Mouse (Mus musculus) intestine, postnatal 0 days (tissue): ENCODE data around the gene Cd4. TPM values are rescaled to one million over a fixed set of nuclear protein-coding genes. Genes with fewer than 3 reads are reported as not detected.

Experiments
- ATAC-seq: fragments of 200-750 bp; cut with Nextera tagmentation; 2 replicates; pipeline ENCODE4 v1.8.0; 2017; ENCODE audit warnings: mild to moderate bottlenecking, moderate TSS enrichment, moderate library complexity
- H3K27ac ChIP-seq: fragments of 300-500 bp; sonication (generic); 2 replicates; pipeline ENCODE4 v1.5.1; 2014; ENCODE audit warnings: mild to moderate bottlenecking, low read depth, low read length, moderate library complexity
- H3K27me3 ChIP-seq: fragments of 300-500 bp; sonication (generic); replicated peaks from 2 replicates; pipeline ENCODE4 v1.6.1; 2014; ENCODE audit warnings: low read length, mixed read lengths; ENCODE audit not compliant: control insufficient read depth, insufficient read depth
- H3K36me3 ChIP-seq: fragments of 300-500 bp; sonication (generic); 2 replicates; pipeline ENCODE4 v1.6.1; 2014; ENCODE audit warnings: mild to moderate bottlenecking, moderate library complexity; ENCODE audit not compliant: control insufficient read depth, insufficient read depth
- H3K4me1 ChIP-seq: fragments of 300-500 bp; sonication (generic); replicated peaks from 2 replicates; pipeline ENCODE4 v1.6.1; 2014; ENCODE audit warnings: antibody characterized with exemption, low read length, mixed read lengths; ENCODE audit not compliant: control insufficient read depth, insufficient read depth
- H3K4me2 ChIP-seq: fragments of 300-500 bp; sonication (generic); replicated peaks from 2 replicates; pipeline ENCODE4 v1.6.1; 2014; ENCODE audit warnings: low read depth, mild to moderate bottlenecking, moderate library complexity
- H3K4me3 ChIP-seq: fragments of 300-500 bp; sonication (generic); 2 replicates; pipeline ENCODE4 v1.5.1; 2014; ENCODE audit warnings: low read depth, low read length
- H3K9ac ChIP-seq: fragments of 300-500 bp; sonication (generic); 2 replicates; pipeline ENCODE4 v1.6.1; 2014; ENCODE audit warnings: mild to moderate bottlenecking, low read depth, low read length
- H3K9me3 ChIP-seq: fragments of 300-500 bp; sonication (generic); 2 replicates; pipeline ENCODE4 v1.6.1; 2016; ENCODE audit warnings: mixed run types; ENCODE audit not compliant: control insufficient read depth
- CTCF ChIP-seq: sonication (generic); IDR thresholded peaks from 2 replicates; pipeline ENCODE4 v1.5.1; 2016; ENCODE audit warnings: low read depth, mild to moderate bottlenecking, control low read depth, antibody characterized with exemption, moderate library complexity
- WGBS: fragments of 180-500 bp; shearing (Covaris S2); extraction: QIAGEN DNeasy Blood & Tissue Kit; methylation state at CpG from one replicate; pipeline ENCODE4 v1.1.7; 2014; 5-methylcytosine and 5-hydroxymethylcytosine counted together
- polyA plus RNA-seq: library from polyadenylated mRNA; unstranded; fragments of >200 nt; fragmentation: Nextera tagmentation; extraction: Ambion mirVana; gene quantifications from 2 replicates; pipeline ENCODE4 v1.2.1, GENCODE M21; 2015

Gene Cd4
- polyA plus RNA-seq, 1 experiment from 2014 or later, result 0.83 TPM

DNA sequence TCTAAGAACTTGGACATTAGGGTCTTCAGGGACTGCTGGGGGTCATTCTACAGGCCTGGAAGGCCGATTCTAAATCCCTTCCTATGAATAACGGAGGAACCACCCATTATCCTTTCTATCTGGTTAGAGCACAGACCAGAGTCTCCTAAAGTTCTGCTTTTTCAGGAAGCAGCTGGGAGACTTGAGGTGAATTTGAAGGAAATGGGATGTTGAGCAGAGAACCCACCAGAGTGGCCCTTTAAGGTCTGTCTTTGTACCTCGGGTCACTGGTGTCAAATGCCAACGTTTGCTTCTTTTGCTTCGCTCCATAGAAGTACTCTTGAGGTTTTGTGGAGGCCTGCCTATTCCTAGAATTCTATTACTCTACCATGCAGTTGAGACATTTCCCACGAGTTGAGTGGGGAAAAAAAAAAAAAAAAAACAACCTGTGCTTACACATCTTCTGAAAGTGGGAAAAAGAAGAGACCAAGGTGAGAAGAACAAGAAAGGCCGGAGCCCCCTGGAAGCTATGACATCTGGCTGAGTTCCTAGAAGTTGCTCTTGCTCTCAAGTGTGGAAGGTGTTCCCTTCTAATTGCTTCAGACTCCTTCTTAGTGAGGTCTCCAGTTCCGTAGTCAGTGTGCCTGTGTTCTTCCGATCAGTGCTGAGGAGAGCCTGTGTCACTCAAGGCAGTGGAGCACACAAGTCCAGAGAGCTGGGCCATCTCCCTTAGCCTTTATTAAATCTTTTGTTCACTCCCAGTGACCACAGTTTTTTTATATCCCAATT is 32.5 kb upstream of the Cd4 start:
- no peak overlapping the region for H3K9ac ChIP-seq
- no peaks in the 10 kb centered on the region for H3K27me3 ChIP-seq
- 44% methylated on average over 9 of the region's 9 CpGs for WGBS
- no peaks in the 10 kb centered on the region for H3K9me3 ChIP-seq
- H3K4me1 ChIP-seq, result peaks cover 10% of the 10 kb centered on the region
- H3K4me3 ChIP-seq, result no peak overlapping the region; the same call in 1 of the 2 replicates
- ATAC-seq, result no peak
- peak overlapping the region; percentile 74 for H3K27ac ChIP-seq
- H3K4me2 ChIP-seq, result peak overlapping the region; percentile 86
- H3K36me3 ChIP-seq, result no peaks in the 10 kb centered on the region
- no peak for TF ChIP-seq CTCF

DNA sequence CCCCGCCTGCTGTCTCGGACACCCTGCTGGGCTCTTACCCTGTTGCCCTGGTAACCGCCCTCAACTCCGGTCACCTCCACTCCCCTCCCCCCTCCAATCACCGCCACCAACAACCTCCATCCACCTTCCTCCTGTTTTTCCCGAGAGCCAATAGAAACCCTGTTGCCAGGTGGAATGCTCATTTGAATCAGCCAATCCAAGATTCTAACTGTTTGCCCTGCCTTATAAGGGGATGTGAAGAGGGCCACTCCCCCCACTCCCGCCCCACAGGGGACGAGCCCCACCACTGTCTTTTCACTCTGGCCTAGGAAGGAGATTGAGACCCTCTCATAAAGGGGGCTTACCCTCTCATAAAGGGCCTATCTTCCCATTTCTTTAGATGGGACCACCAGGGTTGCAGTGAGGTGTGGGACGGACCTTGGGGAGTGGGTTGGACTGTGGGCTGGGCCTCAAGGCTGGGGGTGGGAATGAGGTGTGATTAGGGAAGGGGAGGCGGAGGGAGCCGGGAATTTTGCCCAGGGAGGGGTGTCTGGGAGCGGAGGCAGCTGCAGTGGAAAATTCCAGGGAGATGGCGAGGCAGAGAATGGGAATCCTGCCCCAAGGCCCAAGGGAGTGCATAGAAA is 31.8 kb upstream of the Cd4 start, which contains the start of gene Ptms:
Gene Ptms, minus strand, starts transcription at position 409 of the 623 bp plus-strand sequence.
- H3K27ac ChIP-seq, result peak within 1 kb of the TSS; percentile 74
- H3K9me3 ChIP-seq, result no peaks in the 10 kb centered on the region
- peak within 1 kb of the TSS; percentile 86 for H3K4me2 ChIP-seq
- 0 out of 2 replicates have a peak, but pooled peaks cover under 1% of the 10 kb centered on the region for H3K36me3 ChIP-seq
- peak; percentile 48 for ATAC-seq
- 3% methylated on average over 13 of the region's 13 CpGs for WGBS
- peaks cover 10% of the 10 kb centered on the region for H3K4me1 ChIP-seq
- peak within 1 kb of the TSS; percentile 25 for H3K4me3 ChIP-seq
- TF ChIP-seq CTCF, result no peak
- no peaks in the 10 kb centered on the region for H3K27me3 ChIP-seq
- no peak within 1 kb of the TSS for H3K9ac ChIP-seq

DNA sequence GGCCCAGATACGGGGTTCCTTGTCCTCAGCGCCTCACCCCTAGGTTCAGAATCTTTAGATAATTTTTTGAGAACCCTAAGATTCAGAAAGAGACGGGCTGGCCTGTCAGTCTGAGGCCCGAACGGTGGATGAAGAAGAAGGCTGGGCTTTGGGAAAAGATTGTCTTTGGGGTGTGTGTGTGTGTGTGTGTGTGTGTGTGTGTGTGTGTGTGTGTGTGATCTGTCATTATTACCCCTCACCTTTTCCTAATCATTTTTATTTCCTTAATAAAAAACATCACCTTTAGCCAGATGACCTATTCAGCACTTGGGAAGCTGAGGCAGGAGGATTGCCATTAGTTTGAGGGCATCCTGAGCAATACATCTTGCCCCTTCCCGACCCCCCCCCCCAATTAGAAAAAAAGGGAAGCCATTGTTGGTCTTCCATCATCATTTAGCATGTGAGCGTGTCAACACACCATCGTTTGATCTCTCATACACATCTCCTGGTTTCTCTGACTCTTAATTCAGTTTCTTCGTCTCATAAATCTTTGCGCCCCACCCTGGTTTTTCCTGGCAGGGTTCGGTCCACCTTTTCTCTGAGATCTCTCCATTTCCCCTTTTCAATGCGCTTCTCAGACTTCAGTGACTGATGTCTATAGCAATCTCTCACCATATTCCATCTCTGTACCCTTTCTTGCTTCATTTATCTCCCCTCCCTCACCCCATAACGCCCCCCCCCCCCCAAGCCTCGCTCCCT is 31.0 kb upstream of the Cd4 start:
- 12% methylated on average over 13 of the region's 14 CpGs for WGBS
- H3K9me3 ChIP-seq, result no peaks in the 10 kb centered on the region
- H3K9ac ChIP-seq, result no peak overlapping the region
- peaks cover 10% of the 10 kb centered on the region for H3K4me1 ChIP-seq
- TF ChIP-seq CTCF, result no peak
- no peaks in the 10 kb centered on the region for H3K27me3 ChIP-seq
- H3K4me3 ChIP-seq, result peak overlapping the region; percentile 25
- peak overlapping the region; percentile 86 for H3K4me2 ChIP-seq
- H3K36me3 ChIP-seq, result peaks cover 8% of the 10 kb centered on the region
- peak overlapping the region; percentile 97; the same call in 1 of the 2 replicates for H3K27ac ChIP-seq
- ATAC-seq, result no peak

DNA sequence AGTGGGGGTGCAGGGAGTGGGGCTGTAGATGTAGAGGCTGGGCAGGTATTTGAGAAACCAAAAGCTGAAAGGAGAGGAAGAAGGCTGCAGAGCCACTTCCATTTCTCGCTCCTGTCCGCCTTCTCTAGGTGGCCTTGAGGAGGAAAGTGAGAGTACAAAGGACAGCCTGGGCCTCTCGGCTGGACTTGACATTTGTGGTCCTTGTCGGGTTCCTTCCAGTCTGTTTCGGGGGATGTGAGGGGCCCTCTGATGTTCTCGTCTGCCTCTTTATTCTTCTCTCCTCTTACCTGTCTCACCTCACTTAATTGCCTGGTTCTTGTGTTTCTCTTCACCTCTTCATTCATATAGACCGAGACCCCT is 30.3 kb upstream of the Cd4 start:
- H3K4me1 ChIP-seq, result peaks cover 13% of the 10 kb centered on the region
- ATAC-seq, result no peak
- no peak for TF ChIP-seq CTCF

DNA sequence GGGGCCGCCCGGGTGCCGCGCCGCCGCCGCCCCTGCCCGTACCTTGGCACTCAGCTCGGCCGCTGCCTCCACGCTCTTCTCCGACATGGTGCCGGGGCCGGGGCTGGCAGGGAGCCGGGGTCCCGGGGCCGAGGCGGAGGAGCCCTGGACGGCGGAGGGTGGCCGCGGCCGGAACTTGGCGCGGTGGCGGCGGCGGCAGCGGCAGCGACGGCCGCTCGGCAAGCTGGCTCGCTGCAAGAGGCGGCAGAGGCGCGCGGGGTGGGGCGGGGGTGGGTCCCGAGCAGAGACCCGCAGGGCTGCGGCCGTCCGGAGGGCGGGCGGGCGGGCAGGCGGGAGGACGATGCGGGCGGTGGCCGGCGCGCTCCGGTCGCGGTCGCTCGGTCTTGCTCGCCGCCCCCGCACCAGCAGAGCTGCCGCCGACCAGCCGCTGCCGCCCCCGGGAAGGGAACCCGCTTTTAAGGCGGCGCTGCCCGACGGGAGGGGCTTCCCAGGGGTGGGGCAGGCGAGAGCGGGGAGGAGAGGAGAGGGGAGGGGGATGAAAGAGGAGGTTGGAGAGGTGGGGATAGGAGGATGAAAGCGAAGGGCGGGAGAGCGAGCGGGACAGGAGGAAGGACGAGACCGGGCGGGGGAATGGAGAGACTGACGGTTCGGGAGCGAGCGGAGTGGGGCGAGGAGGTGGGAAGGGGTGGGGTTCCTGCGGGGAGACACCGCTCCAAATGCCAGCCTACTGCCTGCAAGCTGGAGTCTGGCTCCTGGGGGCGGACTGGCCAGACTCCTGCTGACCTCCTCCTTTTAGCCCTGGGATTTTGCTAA is 29.7 kb upstream of the Cd4 start:
- Histone ChIP-seq H3K4me2 (peak overlapping the region; percentile 86), H3K9ac (peak overlapping the region; percentile 95), H3K36me3 (peaks cover 18% of the 10 kb centered on the region), H3K9me3 (no peaks in the 10 kb centered on the region), H3K27me3 (no peaks in the 10 kb centered on the region), H3K4me1 (peaks cover 13% of the 10 kb centered on the region), H3K27ac (peak overlapping the region; percentile 97), H3K4me3 (peak overlapping the region; percentile 91)
- WGBS, result under 1% methylated on average over 68 of the region's 89 CpGs
- no peak for TF ChIP-seq CTCF
- peak; percentile 39 for ATAC-seq

More for the DNA sequence above, 30.3 kb upstream of the Cd4 start:
- peak overlapping the region; percentile 86 for H3K4me2 ChIP-seq
- peak overlapping the region; percentile 95; the same call in 1 of the 2 replicates for H3K9ac ChIP-seq
- H3K9me3 ChIP-seq, result no peaks in the 10 kb centered on the region
- peak overlapping the region; percentile 91 for H3K4me3 ChIP-seq
- peaks cover 16% of the 10 kb centered on the region for H3K36me3 ChIP-seq
- no peaks in the 10 kb centered on the region for H3K27me3 ChIP-seq
- 5% methylated on average over 7 of the region's 7 CpGs for WGBS
- H3K27ac ChIP-seq, result peak overlapping the region; percentile 97
